Mouse (Mus musculus): ENCODE measurements around the gene Atp2b2. TPM values are rescaled to one million over a fixed set of nuclear protein-coding genes. Genes with fewer than 3 reads are reported as not detected.

Gene Atp2b2
- total RNA-seq, 1 experiment: 0.67 TPM

DNA sequence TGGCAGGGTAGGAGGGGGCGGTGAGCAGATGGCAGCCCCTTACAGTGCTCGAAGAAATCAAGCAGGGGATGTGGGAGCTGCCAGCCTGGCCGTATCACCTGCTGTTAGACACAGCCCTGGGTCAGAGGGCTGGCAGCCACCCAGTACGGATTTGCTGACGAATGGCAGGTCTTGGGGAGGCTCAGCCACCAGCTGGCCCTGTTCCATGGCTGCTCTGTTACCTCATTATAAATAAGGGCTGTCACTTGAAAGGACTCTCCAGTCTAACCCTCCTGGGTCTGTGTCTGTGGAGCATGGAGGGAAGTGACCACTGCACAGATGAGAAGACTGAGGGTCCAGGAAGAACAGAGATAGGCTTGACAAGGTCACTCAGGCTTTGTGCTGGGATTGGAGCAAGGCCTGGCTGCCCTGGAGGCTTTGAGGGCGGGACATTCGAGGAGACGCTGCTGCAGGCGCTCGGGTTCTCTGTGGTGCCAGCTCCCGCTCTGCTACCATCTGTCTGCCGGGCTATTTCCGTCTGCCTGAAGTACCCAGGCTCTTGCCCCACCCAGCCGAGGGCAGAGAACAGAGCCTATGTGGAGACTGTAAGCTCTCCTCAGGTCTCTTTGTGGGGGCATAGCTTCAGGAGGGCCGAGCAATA, 181.6 kb downstream of the Atp2b2 start:
- DNase-seq (ENCODE audit: low read depth, low spot score): no peak
- Histone ChIP-seq H3K36me3 (ENCODE audit: control insufficient read depth, insufficient read depth, low read length, poor library complexity, severe bottlenecking) (no peaks in the 10 kb centered on the region), H3K9me3 (ENCODE audit: control insufficient read depth, insufficient read depth, low read depth, low read length) (no peaks in the 10 kb centered on the region), H3K9ac (ENCODE audit: insufficient read depth, low read depth, low read length, poor library complexity, severe bottlenecking) (no peak overlapping the region), H3K4me3 (ENCODE audit: insufficient read depth in 1 of 2, low read depth in 1 of 2, low read length in 2 of 2, poor library complexity in 1 of 2, severe bottlenecking in 1 of 2) (no peak overlapping the region), H3K4me1 (ENCODE audit: control insufficient read depth in 2 of 2, insufficient read depth in 2 of 2, low read length in 2 of 2, poor library complexity in 1 of 2) (peaks cover 0 to 6% of the 10 kb centered on the region in 2 experiments; a peak in 1 of 4 replicates), H3K27ac (ENCODE audit: insufficient read depth, low read depth, low read length, poor library complexity, severe bottlenecking) (no peak overlapping the region)
- in situ Hi-C loops (cut with MboI; ENCODE audit: low sequenced_read_pairs in 2 of 2, unreplicated experiment in 2 of 2): no loop called here
- TF ChIP-seq ZC3H11A (IDR thresholded peaks at IDR 0.05; ENCODE audit: borderline replicate concordance, low read depth, low read length) (no peak), ZNF384 (IDR thresholded peaks at IDR 0.05; ENCODE audit: low read depth, low read length) (no peak), HCFC1 (IDR thresholded peaks at IDR 0.05; ENCODE audit: borderline replicate concordance, insufficient read depth, low read length) (no peak), MAFK (IDR thresholded peaks at IDR 0.05; ENCODE audit: insufficient read depth, low read depth, low read length) (no peak), CHD2 (IDR thresholded peaks at IDR 0.05; ENCODE audit: low read depth, low read length) (no peak)

DNA sequence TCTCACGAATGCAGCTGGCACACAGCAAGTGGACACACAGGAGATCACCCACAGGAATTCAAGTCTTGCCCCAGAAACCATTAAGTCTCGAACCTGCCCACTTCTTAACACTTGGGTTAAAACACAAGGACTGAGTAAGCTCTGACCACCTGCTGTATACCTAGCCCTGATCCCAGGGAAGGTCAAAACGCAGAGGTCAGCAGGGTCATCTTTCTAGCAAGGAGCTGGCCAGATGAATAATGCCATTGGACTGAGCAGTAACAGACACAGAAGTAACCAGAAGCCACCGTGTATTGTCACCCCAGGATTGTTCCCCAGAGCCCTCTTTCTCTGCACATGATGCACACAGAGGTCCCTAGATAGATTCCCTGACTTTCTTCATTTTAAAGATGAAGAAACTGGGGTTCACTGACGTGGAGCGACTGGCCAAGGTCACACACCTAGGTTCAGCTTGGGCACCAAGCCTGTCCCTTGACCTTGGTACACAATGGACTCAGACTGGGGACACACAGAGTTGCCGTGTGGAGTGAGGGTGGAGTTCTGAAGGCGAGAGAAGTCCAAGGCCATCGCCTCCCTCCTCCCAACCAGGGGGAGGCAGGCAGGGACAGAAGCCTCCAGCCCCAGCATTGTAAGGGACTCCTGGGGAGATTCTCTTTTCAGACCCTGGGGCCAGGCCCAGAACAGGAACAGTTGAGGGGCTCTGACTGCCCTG, 182.2 kb downstream of the Atp2b2 start:
- H3K9me3 ChIP-seq (ENCODE audit: control insufficient read depth, insufficient read depth, low read depth, low read length): no peaks in the 10 kb centered on the region
- no peaks in the 10 kb centered on the region for H3K36me3 ChIP-seq (ENCODE audit: control insufficient read depth, insufficient read depth, low read length, poor library complexity, severe bottlenecking)
- TF ChIP-seq CHD2 (IDR thresholded peaks at IDR 0.05; ENCODE audit: low read depth, low read length): no peak
- TF ChIP-seq ZNF384 (IDR thresholded peaks at IDR 0.05; ENCODE audit: low read depth, low read length): no peak
- DNase-seq (ENCODE audit: low read depth, low spot score): no peak
- H3K4me3 ChIP-seq (ENCODE audit: insufficient read depth in 1 of 2, low read depth in 1 of 2, low read length in 2 of 2, poor library complexity in 1 of 2, severe bottlenecking in 1 of 2): no peak overlapping the region
- in situ Hi-C loops (cut with MboI; ENCODE audit: low sequenced_read_pairs in 2 of 2, unreplicated experiment in 2 of 2): no loop called here
- peaks cover 0 to 6% of the 10 kb centered on the region in 2 experiments; a peak in 1 of 4 replicates for H3K4me1 ChIP-seq (ENCODE audit: control insufficient read depth in 2 of 2, insufficient read depth in 2 of 2, low read length in 2 of 2, poor library complexity in 1 of 2)
- H3K27ac ChIP-seq (ENCODE audit: insufficient read depth, low read depth, low read length, poor library complexity, severe bottlenecking): no peak overlapping the region
- H3K9ac ChIP-seq (ENCODE audit: insufficient read depth, low read depth, low read length, poor library complexity, severe bottlenecking): no peak overlapping the region

DNA sequence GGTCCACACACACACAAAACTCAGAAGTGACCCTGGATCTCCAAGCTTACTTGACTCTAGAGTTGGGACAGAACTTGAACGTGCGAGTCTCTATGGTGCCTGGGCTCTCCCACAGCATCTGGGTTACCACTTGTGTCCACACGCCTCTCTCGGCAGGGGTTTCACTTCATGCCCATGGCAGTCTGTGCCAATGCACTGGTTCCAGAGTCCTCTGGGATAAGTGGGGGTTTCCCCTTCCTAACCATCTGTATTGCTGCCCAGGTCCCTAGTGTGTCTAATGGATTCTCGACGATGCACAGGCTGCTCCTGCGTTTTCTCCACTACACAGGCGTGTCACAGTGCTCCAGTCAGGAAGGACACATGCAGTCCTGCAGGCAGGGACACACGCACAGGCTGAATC, 184.1 kb downstream of the Atp2b2 start:
- H3K36me3 ChIP-seq (ENCODE audit: control insufficient read depth, insufficient read depth, low read length, poor library complexity, severe bottlenecking): no peaks in the 10 kb centered on the region
- no peaks in the 10 kb centered on the region for H3K9me3 ChIP-seq (ENCODE audit: control insufficient read depth, insufficient read depth, low read depth, low read length)
- no peak overlapping the region for H3K9ac ChIP-seq (ENCODE audit: insufficient read depth, low read depth, low read length, poor library complexity, severe bottlenecking)
- DNase-seq (ENCODE audit: low read depth, low spot score): no peak
- peaks cover 0 to 6% of the 10 kb centered on the region in 2 experiments; a peak in 1 of 4 replicates for H3K4me1 ChIP-seq (ENCODE audit: control insufficient read depth in 2 of 2, insufficient read depth in 2 of 2, low read length in 2 of 2, poor library complexity in 1 of 2)
- TF ChIP-seq ZNF384 (IDR thresholded peaks at IDR 0.05; ENCODE audit: low read depth, low read length) (no peak), HCFC1 (IDR thresholded peaks at IDR 0.05; ENCODE audit: borderline replicate concordance, insufficient read depth, low read length) (no peak), ZC3H11A (IDR thresholded peaks at IDR 0.05; ENCODE audit: borderline replicate concordance, low read depth, low read length) (no peak), MAFK (IDR thresholded peaks at IDR 0.05; ENCODE audit: insufficient read depth, low read depth, low read length) (no peak), CHD2 (IDR thresholded peaks at IDR 0.05; ENCODE audit: low read depth, low read length) (no peak)
- no peak overlapping the region for H3K4me3 ChIP-seq (ENCODE audit: insufficient read depth in 1 of 2, low read depth in 1 of 2, low read length in 2 of 2, poor library complexity in 1 of 2, severe bottlenecking in 1 of 2)
- in situ Hi-C loops (cut with MboI; ENCODE audit: low sequenced_read_pairs in 2 of 2, unreplicated experiment in 2 of 2): no loop called here
- H3K27ac ChIP-seq (ENCODE audit: insufficient read depth, low read depth, low read length, poor library complexity, severe bottlenecking): no peak overlapping the region

DNA sequence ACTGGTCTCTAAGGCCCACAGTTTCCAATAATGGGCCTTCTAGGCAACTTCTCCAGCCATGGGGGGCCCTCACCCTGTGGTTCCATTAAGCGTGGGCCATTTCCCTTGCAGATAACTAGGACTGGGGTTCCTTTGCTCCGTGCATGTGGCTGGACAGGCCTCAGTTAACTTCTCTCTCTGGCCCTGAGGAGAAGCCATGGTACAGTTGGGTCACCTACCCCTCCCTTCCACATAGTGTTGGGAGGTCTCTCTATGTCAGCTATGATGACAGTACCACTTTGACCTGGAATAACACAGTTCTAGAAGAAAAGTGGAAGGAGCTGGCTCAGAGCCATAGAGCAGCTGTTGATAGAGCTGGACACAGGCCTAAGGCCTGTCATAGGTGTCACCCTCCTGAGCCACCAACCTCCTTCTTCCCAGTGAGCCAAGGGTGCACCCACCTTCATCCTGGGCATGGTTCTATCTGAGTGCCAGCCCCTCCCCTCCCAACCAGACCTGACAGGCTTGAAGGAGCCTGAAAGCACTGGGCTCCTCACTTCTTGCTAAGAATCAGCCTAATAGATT, 185.0 kb downstream of the Atp2b2 start:
- Histone ChIP-seq H3K27ac (ENCODE audit: insufficient read depth, low read depth, low read length, poor library complexity, severe bottlenecking) (no peak overlapping the region), H3K36me3 (ENCODE audit: control insufficient read depth, insufficient read depth, low read length, poor library complexity, severe bottlenecking) (no peaks in the 10 kb centered on the region), H3K9ac (ENCODE audit: insufficient read depth, low read depth, low read length, poor library complexity, severe bottlenecking) (no peak overlapping the region), H3K9me3 (ENCODE audit: control insufficient read depth, insufficient read depth, low read depth, low read length) (no peaks in the 10 kb centered on the region), H3K4me3 (ENCODE audit: insufficient read depth in 1 of 2, low read depth in 1 of 2, low read length in 2 of 2, poor library complexity in 1 of 2, severe bottlenecking in 1 of 2) (no peak overlapping the region), H3K4me1 (ENCODE audit: control insufficient read depth in 2 of 2, insufficient read depth in 2 of 2, low read length in 2 of 2, poor library complexity in 1 of 2) (peaks cover 0 to 6% of the 10 kb centered on the region in 2 experiments; a peak in 1 of 4 replicates)
- no peak for TF ChIP-seq MAFK (IDR thresholded peaks at IDR 0.05; ENCODE audit: insufficient read depth, low read depth, low read length)
- no peak for DNase-seq (ENCODE audit: low read depth, low spot score)
- in situ Hi-C loops (cut with MboI; ENCODE audit: low sequenced_read_pairs in 2 of 2, unreplicated experiment in 2 of 2): no loop called here
